Mouse (Mus musculus): ENCODE results near the gene Smarcd1. TPM values are rescaled to one million over a fixed set of nuclear protein-coding genes. Genes with fewer than 3 reads are reported as not detected.
A peak's percentile ranks its signal among the peaks of the same experiment; 100 is the strongest.
"Not testable (repeated sequence)": the region's sequence is repeated elsewhere in the genome, so short reads cannot be mapped to it uniquely, and the experiment has no call there.

Smarcd1 gene
- total RNA-seq, 2 experiments from 2014 or later: 40.8 to 51.2 TPM

GRCm38 (mm10) chr15:99714858-99715257 lies 12.9 kb downstream of the Smarcd1 start:
- peak; percentile 78 to 85 for DNase-seq

- DNase-seq: peak; percentile 36 to 40
These were observed 13.5 kb downstream of the Smarcd1 start for GRCm38 (mm10) chr15:99715361-99715865.

- DNase-seq: peak in 1 of 2 experiments; percentile 55
These were observed 14.2 kb downstream of the Smarcd1 start for GRCm38 (mm10) chr15:99715982-99716746.

GRCm38 (mm10) chr15:99716814-99717213 lies 14.9 kb downstream of the Smarcd1 start:
- DNase-seq: no peak

GRCm38 (mm10) chr15:99717386-99718334 lies 15.7 kb downstream of the Smarcd1 start, which contains the start of gene Gpd1:
Gene Gpd1 (plus strand): TSS chr15:99717515.
- peak; percentile 83 to 87 for DNase-seq

GRCm38 (mm10) chr15:99718461-99719021 lies 16.6 kb downstream of the Smarcd1 start:
- DNase-seq: peak; percentile 43 to 45

- no peak for DNase-seq
These were observed 17.9 kb downstream of the Smarcd1 start for GRCm38 (mm10) chr15:99719865-99720264.

GRCm38 (mm10) chr15:99721921-99722743 lies 20.2 kb downstream of the Smarcd1 start:
- peak in 1 of 2 experiments; percentile 54 for DNase-seq

GRCm38 (mm10) chr15:99723120-99723514 lies 21.2 kb downstream of the Smarcd1 start:
- no peak for DNase-seq

GRCm38 (mm10) chr15:99723515-99724291 lies 21.8 kb downstream of the Smarcd1 start:
- DNase-seq: peak; percentile 91 to 92

- peak; percentile 86 to 89 for DNase-seq
These were observed 22.5 kb downstream of the Smarcd1 start for GRCm38 (mm10) chr15:99724292-99725021.

- DNase-seq: peak; percentile 91 to 94
These were observed 23.6 kb downstream of the Smarcd1 start, which contains the start of gene Cox14 for GRCm38 (mm10) chr15:99725341-99726155. Gene Cox14 (plus strand): TSS chr15:99725618.

- no peak for DNase-seq
These were observed 24.6 kb downstream of the Smarcd1 start for GRCm38 (mm10) chr15:99726549-99726948.

GRCm38 (mm10) chr15:99727039-99727438 lies 25.1 kb downstream of the Smarcd1 start:
- not testable (repeated sequence) for DNase-seq

GRCm38 (mm10) chr15:99727525-99727924 lies 25.6 kb downstream of the Smarcd1 start:
- DNase-seq: no peak

GRCm38 (mm10) chr15:99728211-99728610 lies 26.3 kb downstream of the Smarcd1 start:
- no peak for DNase-seq

GRCm38 (mm10) chr15:99729056-99729783 lies 27.3 kb downstream of the Smarcd1 start:
- DNase-seq: no peak

GRCm38 (mm10) chr15:99731167-99731566 lies 29.2 kb downstream of the Smarcd1 start:
- no peak for DNase-seq
